8 mouse cellular contexts compared by ENCODE assay signal in the genomic region with DNA sequence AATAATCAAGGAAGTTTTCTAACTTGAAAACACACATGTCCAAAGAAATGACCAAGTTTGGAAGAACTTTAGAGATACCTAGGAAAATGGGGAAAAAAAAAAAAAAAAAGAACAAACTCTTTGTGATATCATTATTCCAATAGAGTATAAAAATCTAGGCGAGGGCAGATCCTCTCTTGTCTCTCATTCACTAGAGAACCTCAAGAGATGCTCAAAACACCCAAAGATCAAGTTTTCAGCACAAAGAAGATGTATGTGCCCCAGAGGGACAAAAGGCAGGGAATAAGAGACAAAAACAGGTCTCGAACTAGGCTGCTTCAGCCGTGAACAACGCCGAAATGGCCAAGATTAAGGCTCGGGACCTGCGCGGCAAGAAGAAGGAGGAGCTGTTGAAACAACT. TPM values are rescaled to one million over a fixed set of nuclear protein-coding genes. Genes with fewer than 3 reads are reported as not detected.
DNase-seq lines count a peak whose midpoint lies in the region; ATAC-seq and TF ChIP-seq lines count a peak whose summit lies in the region.

A gene (plus strand): TSS at position 301 of the 400 bp plus-strand sequence.

- no peak within 1 kb of the TSS for H3K4me3 ChIP-seq in heart, adult 2 months
- no peak within 1 kb of the TSS for H3K4me3 ChIP-seq in bone marrow, adult 2 months (replicated peaks; ENCODE audit: control insufficient read depth, low read depth, low read length)
- H3K4me3 ChIP-seq in intestine, embryonic 16.5 days (ENCODE audit: low read length): no peak within 1 kb of the TSS
- no peak within 1 kb of the TSS for H3K4me3 ChIP-seq in midbrain, embryonic 10.5 days

- TF ChIP-seq POLR2A in heart, adult 2 months (IDR thresholded peaks at IDR 0.05; ENCODE audit: insufficient read depth, low read depth, low read length): no peak
- no peak for TF ChIP-seq POLR2A in bone marrow, adult 2 months (IDR thresholded peaks at IDR 0.05; ENCODE audit: borderline replicate concordance, control insufficient read depth, low read depth, low read length)

- DNase-seq in heart, adult 2 months: no peak
- DNase-seq in heart, adult 11 months: no peak
- no peak for DNase-seq in gastrocnemius, postnatal 36 days
- no peak for DNase-seq in midbrain, embryonic 10.5 days (ENCODE audit: low spot score)
- no peak for DNase-seq in thymus, postnatal 4 days
- no peak for DNase-seq in lung, postnatal 25 days (ENCODE audit: low spot score)

- H3K4me1 ChIP-seq in heart, adult 2 months (ENCODE audit: control insufficient read depth, insufficient read depth, low read length): no peaks in the 10 kb centered on the region
- no peaks in the 10 kb centered on the region for H3K4me1 ChIP-seq in bone marrow, adult 2 months (ENCODE audit: control insufficient read depth, insufficient read depth, low read length)
- H3K4me1 ChIP-seq in intestine, embryonic 16.5 days (ENCODE audit: control insufficient read depth, insufficient read depth, low read length): no peaks in the 10 kb centered on the region
- no peaks in the 10 kb centered on the region for H3K4me1 ChIP-seq in midbrain, embryonic 10.5 days

- intact Hi-C loops in heart, adult 2 months (cut with DNase I): no loop called here
- intact Hi-C loops in gastrocnemius, postnatal 36 days (cut with DNase I): no loop called here

- no peaks in the 10 kb centered on the region for H3K79me2 ChIP-seq in heart, adult 2 months (replicated peaks; ENCODE audit: control insufficient read depth, insufficient read depth, low read length)

- H3K27ac ChIP-seq in heart, adult 2 months: no peak within 1 kb of the TSS
- no peak within 1 kb of the TSS for H3K27ac ChIP-seq in bone marrow, adult 2 months (ENCODE audit: control insufficient read depth, insufficient read depth, low read depth, low read length, poor library complexity)
- H3K27ac ChIP-seq in intestine, embryonic 16.5 days (ENCODE audit: low read length): no peak within 1 kb of the TSS
- no peak within 1 kb of the TSS for H3K27ac ChIP-seq in midbrain, embryonic 10.5 days (replicated peaks)

- no peaks in the 10 kb centered on the region for H3K27me3 ChIP-seq in heart, adult 2 months (ENCODE audit: control insufficient read depth, insufficient read depth, low read length)
- no peaks in the 10 kb centered on the region for H3K27me3 ChIP-seq in intestine, embryonic 16.5 days (replicated peaks; ENCODE audit: control insufficient read depth, insufficient read depth, low read length)
- no peaks in the 10 kb centered on the region for H3K27me3 ChIP-seq in midbrain, embryonic 10.5 days (ENCODE audit: low read depth, poor library complexity, severe bottlenecking)

- TF ChIP-seq CTCF in heart, adult 2 months (IDR thresholded peaks at IDR 0.05): no peak
- TF ChIP-seq CTCF in bone marrow, adult 2 months (IDR thresholded peaks at IDR 0.05; ENCODE audit: control insufficient read depth, insufficient read depth, low read length): no peak

- 82% methylated on average over 8 of the region's 8 CpGs for WGBS in heart, adult 2 months
- WGBS in bone marrow, adult 2 months: 87% methylated on average over 8 of the region's 8 CpGs
- 87% methylated on average over 8 of the region's 8 CpGs for WGBS in intestine, embryonic 16.5 days
- WGBS in midbrain, embryonic 10.5 days: 90% methylated on average over 8 of the region's 8 CpGs

- ATAC-seq in intestine, embryonic 16.5 days: no peak

- H3K9me3 ChIP-seq in intestine, embryonic 16.5 days (ENCODE audit: control insufficient read depth, low read length): no peaks in the 10 kb centered on the region
- no peaks in the 10 kb centered on the region for H3K9me3 ChIP-seq in midbrain, embryonic 10.5 days (replicated peaks)

- TF ChIP-seq EP300 in heart, adult 2 months (IDR thresholded peaks at IDR 0.05; ENCODE audit: insufficient read depth, low read depth, low read length): no peak

- no peaks in the 10 kb centered on the region for H3K36me3 ChIP-seq in heart, adult 2 months (ENCODE audit: control insufficient read depth, insufficient read depth, low read length)
- no peaks in the 10 kb centered on the region for H3K36me3 ChIP-seq in intestine, embryonic 16.5 days (ENCODE audit: control insufficient read depth, insufficient read depth, low read length)
- H3K36me3 ChIP-seq in midbrain, embryonic 10.5 days: no peaks in the 10 kb centered on the region

- no peak within 1 kb of the TSS for H3K9ac ChIP-seq in heart, adult 2 months (ENCODE audit: low read depth, low read length)
- H3K9ac ChIP-seq in intestine, embryonic 16.5 days (ENCODE audit: low read depth, low read length): no peak within 1 kb of the TSS

- H3K4me2 ChIP-seq in intestine, embryonic 16.5 days (ENCODE audit: low read depth, low read length): no peak within 1 kb of the TSS

RNA-seq across cellular contexts. Expression of the gene that starts here (rescaled TPM):
- total RNA-seq in heart, adult 2 months (2021): 100 to 1,000 TPM; 394 to 449 TPM
- polyA plus RNA-seq in heart, adult 2 months (2012; rRNA removed): 11.6 and 19.6 TPM in 2 replicates
- 1,276 and 2,147 TPM in 2 replicates for polyA plus RNA-seq in bone marrow, adult 2 months (2011; ENCODE audit: insufficient read depth, insufficient read length, low replicate concordance, missing spikeins)
- 100 to 1,000 TPM; 315 to 385 TPM for total RNA-seq in gastrocnemius, postnatal 36 days (2021)
- polyA plus RNA-seq in intestine, embryonic 16.5 days (2015; fragmentation: Nextera tagmentation; extraction: Ambion mirVana): 759 and 815 TPM in 2 replicates
- 756 and 885 TPM in 2 replicates for polyA plus RNA-seq in midbrain, embryonic 10.5 days (2016; fragmentation: Nextera tagmentation; extraction: Ambion mirVana)

Comparison
In these comparisons a context has a peak if more than half of its experiments do, and no peak if none do; other contexts are left out.
1. RNA of the gene that starts here (polyA plus RNA-seq): 1,276 to 2,147 TPM in bone marrow, adult 2 months, 756 to 885 TPM in midbrain, embryonic 10.5 days and 759 to 815 TPM in intestine, embryonic 16.5 days; 11.6 to 19.6 TPM in heart, adult 2 months; every median in the first group is over 10 times any median in the second.